Mouse (Mus musculus) lung, postnatal 14 days (tissue): ENCODE data around the gene H2-Ab1.

ENCODE experiments used
- DNase-seq: peaks from one replicate; pipeline ENCODE4 v3.0.0; 2021

The H2-Ab1 gene

DNA sequence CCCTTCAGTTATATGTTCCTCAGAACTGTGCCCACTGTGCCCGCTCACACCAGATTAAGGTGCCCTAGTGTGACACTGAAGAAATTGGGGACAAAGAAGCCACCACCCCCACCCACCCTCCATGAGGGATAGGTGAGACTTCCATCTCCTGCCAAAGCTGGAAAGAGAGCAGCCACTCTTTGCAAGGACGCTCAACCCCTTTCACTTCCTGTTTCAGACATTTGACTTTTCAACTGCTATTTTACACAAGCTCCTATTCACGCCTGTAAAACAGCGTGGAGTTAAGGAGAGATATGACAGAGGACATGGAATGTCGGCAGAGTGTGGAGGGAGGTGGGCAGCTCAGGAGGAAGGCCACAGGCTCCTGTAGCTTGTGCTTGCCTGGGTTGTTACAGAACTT lies 29.0 kb downstream of the H2-Ab1 start:
- no peak for DNase-seq

DNA sequence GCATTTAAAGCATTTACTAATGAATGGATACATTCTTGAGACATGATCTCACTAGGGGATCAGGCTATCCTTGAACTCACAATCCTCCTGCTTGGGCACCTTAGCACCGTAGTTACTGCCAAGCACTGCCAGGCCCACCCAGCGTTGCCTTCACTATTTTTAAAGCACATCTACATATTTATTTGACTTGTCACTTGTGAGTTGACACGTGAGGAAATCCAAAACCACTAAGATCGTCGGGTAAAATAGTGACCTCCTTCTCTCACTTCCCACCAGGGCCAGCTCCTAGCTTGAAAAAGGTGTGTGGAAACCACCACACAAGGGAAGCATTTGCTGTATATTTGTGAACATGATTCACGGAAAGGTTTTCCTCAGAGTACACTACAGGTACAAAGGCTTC lies 29.5 kb downstream of the H2-Ab1 start:
- DNase-seq, result no peak

DNA sequence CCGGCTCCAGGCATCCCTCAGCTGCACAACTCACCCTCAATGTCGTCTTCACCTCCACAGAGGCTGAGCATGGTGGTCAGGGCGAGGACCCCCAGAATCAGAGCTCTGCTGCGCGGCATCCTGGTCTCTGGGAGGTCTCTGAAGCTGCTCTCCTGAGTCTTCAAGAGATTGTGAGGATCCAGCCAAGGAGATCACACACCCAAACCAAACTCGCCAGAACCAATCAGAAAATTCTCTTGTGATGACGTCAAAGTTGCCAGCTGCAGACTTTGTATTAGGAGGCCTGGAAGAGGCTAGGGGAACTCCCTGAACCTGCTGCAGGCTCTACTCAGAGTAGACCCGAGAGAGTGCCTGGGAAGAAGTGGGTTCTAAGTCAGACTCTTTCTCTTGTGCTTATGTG lies 30.2 kb downstream of the H2-Ab1 start, which contains the start of gene H2-Aa:
TSS of gene H2-Aa (minus strand) at position 176 of the 400 bp plus-strand sequence.
- peak; percentile 87 for DNase-seq

DNA sequence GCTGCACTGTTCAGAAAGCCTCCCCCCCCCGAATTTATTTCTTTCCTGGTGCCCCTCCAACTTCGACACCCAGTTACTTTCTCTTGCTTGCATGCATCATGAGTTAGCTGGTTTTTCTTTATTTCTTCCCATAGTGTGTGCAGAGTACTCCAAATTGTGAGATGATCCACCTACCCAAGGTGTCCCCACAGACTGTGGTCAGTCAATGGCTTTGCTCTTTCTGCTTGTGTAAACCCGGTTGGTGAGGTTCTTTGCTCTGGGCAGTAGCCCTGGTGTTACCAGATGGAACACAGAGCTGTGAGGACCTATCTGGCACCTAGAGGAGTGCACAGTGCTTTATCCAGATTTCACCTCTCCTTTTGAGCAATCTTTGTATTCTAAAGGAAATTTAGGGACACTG lies 30.6 kb downstream of the H2-Ab1 start:
- DNase-seq, result no peak

DNA sequence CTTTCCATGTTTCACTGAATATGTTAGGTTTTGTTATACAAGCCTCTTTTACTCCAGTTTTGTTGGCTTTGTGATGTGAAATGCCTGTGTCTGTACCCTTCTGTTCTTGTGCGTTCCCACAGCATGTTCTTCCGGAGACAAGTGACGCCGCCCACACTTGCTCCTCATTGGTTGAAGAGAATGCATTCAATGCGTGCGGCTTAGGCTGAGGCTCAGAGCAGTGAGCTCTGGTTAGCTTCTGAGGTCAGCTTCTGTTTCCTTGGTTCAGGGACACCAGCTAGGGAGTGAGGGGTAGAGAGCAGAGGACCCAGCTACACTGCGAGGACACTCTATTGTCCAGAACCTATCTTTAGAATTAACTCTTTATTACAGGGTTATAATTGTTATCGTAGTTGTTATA lies 34.1 kb downstream of the H2-Ab1 start:
- peak; percentile 87 for DNase-seq

DNA sequence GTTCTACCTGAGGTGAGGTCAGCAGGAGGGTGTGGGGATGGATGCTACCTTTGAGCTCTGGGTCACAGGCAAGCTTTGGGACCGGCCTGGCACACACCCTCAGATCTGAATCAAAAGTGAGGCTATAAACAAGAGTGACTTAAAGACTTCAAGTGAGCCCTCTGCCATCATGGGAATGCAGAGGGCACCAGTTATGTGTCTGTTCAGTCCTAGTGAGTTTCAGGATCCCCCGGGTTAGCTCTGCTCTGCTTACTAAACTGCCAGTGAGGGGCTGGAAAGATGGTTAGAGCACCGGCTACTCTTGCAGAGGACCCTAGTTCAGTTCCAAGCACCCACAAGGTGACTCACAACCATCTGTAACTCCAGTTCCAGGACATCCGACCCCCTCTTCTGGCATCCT lies 35.1 kb downstream of the H2-Ab1 start:
- no peak for DNase-seq

DNA sequence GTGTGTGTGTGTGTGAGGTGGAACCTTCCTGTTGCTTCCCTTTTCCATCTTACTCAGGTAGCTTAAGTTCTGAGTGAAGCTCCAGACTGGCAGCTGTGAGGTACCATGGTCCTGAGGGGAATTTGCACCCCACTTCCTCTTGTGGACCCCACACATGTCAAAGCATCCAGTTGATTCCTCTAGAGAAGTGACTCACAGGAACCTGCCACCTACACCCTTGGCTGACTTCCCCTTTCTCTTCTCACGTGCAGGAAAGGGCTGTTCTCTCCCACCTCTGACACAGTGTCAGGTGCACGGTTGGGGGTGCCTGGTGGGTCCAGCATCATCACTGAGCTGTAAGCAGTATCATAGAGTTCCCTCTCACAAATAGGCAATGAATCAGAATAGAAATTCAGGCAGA lies 36.0 kb downstream of the H2-Ab1 start:
- DNase-seq, result no peak

DNA sequence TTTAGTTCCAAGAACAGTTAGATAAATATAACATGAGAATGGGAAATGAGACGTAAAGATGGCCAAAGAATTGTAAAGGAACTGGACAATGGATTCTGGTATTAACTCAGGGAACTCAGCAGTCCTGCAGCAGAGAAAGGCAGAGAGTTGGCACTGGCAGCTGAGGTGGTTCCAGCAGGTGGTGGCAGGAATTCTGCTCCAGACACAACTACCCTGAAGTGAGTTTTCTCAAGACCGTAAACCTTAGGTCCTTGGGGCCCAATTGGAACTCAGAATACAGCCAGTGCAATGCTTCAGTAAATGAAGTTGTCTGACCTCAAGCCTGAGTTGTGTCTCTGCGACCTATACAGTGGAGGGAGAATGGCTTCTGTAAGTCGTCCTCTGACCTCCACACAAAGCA lies 36.8 kb downstream of the H2-Ab1 start:
- DNase-seq, result no peak

DNA sequence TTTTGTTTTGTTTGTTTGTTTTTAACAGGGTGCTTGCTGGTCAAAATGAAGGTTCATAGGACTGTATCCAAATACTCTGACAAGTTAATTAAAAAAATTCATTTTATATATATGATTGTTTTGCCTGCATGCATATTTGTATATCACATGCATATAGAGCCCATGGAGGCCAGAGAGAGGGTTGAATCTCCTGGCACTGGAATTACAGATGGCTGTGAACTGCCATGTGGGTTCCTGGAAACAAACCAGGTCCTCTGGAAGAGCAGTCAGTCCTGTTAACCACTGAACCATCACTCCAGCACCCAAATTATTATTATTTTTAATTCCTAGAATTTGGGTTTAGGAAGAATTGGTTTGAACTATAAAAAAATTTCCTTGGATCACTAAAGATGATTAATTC lies 37.8 kb downstream of the H2-Ab1 start:
- DNase-seq, result no peak

DNA sequence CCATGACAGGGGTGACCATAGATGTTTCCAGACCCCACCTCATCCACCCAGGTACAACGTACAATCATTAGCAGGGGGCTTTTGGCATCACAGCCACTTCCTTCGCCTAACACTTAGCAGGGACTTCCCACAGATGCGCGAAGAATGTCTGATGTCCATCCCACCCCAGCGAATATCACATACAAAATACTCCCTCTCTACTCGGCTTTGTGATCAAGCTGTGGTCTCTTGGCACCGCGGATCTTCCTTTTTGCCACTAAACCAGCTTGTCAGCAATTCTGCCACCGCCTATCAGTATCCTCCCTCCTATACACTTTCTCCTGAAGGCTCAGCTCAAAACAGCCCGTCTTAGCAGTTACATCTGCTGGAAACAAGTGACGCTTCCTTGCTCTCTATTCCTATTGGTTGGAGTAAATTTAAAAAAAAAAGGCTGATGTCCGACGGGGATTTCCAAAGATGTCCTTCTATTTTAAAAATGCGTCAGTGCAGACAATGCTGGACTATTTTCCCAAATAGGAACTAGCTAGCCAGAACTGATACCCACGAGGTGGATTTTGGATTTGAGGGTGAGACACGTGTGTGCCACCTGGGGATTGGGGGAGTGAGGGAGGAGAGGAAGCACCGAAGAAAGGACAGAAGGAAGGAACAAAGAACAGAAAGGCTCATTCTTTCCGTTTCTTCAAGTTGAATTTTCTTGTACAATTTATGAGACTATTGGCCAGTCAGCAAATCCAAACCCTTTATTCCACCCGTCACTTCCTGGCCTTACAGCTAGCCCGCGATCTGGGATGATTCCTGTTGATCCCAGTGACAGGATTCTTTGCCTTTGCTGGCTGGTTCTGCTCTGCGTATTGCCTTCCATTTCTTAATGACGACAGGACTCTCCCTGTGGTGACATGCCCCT lies 38.7 kb downstream of the H2-Ab1 start:
- peak; percentile 57 for DNase-seq

DNA sequence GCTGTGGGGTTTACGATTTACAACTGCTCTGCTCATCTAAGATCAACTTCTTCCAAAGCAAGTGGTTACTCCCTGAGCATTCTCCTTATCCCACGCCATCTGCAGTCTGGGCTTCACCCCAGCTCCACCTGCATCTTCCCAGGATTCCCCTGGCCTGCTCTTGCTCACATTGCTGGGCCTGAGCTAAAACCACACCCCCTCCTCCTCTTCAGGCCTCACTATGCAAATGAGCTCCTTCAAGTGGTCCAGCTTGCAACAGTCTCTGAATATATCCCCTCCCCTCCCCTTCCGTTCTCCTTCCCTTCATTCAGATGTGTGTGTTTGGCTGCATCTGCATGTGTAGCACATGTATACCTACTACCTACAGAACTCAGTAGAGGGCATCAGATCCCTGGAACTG lies 41.9 kb downstream of the H2-Ab1 start:
- no peak for DNase-seq

DNA sequence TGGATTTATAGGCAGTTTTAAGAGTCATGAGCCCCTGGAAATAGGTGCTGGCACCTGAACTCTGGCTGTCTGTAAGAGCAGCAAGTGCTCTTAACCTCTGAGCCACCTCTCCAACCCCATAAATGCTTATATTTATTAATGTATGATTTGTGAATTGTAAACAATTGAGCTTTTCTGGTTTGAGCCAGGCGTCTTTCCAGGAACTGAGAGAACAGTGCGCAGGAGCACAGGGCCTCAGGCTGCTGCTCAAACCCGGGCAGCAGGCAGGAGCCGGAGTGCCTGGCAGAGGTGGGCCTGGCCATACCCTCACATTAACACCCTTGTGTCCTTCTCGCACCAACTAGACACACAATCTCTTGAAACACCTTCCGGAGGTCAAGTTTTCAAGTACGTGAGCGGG lies 42.6 kb downstream of the H2-Ab1 start:
- DNase-seq, result no peak

DNA sequence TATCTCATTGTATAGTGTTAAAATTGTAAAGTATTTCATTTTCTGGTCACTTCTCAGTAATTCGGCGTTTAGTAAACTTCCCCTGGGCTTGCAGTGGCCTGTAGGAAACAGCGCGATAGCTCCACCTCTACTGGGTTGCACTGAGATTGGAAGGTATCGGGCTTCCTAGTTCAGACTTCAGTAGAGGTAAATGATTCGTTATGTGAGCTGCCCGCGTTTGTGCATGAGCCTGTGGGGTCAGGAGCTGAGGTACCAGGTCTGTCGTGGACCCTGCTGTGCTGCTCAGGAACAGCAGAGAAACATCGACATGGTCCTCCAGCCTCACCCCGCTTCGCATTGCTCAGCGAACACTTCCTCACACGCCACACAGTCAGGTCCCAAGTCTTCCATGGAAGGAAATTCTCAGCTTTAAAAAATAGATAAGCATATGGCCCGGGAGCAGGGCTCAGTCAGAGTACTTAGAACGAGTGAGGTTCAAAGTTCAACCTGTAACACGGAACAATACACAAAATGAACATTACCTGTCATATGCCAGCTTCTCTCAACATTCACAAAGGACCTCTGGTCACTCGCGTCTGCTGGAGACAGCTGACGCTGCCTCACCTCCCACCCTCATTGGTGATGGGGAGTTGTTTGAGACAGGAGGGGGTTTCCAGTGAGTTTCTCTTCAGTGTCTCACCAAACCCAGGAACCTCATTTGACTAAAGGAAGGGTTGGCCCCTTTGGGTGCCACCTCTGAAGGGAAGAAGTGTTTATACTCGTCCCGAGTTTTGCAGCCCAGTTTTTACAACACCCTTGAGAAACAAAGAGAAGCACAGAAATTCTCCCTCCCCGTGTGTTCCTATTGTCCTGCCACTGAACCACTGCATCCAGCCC lies 43.4 kb downstream of the H2-Ab1 start:
- no peak for DNase-seq

DNA sequence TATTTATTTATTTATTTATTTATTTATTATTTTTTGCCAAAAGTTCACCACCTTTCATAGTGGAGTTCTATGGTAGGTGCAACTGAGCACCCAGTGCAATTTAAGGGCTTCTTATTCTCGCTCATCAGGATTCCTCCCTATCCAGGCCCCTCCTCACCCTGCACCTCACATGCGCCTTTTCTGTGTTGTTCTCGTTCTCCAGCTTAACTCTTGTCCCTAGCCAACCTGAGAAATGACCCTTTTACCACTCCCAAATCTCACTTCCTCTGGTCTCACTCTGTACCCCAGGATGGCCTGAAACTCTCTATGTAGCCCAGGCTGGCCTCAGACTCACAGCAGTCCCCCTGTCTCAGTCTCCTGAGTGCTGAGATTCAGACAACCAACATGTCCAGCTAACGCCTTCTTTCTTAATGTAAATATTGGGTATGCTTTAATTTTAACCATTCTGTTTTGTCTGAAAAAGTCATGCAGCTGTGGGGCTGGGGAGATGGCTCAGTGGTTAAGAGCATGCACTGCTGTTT lies 44.2 kb downstream of the H2-Ab1 start:
- DNase-seq, result no peak

DNA sequence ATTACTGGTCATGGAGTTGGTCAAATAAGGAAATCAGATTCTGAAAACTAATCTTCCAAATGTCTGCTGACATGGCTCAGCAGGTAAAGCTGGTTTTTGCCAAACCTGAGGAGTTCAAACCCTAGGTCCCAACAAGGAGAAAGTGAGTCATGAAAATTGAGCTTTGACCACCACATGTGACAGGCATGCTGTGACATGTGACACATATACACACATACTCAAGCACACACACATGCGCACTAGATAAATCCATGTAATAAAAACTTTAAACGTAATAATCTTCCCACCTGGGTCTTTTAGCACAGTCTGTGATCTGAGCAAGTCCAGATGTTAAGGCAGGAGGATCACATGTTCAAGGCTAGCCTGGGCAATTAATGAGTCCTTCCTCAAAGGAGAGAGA lies 46.3 kb downstream of the H2-Ab1 start:
- DNase-seq, result no peak

DNA sequence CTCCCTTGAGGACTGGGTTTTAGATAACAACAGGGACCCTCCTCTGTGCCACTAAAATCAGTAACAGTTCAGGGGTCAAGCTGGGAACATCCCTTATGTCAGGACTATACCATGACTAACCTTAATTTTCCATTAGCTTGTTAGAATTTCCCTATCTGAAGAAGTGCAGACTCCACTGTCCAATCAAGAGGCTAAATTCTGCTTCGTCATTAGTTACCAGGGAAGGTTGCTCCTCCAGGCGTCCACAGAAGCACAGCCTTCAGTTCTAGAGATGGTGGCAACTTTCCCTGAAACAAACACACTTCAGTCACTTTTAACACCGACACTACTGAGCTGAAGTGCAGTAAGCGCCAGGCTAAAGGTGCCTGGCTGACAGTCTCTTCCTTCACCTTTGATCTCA lies 47.3 kb downstream of the H2-Ab1 start:
- peak; percentile 82 for DNase-seq

DNA sequence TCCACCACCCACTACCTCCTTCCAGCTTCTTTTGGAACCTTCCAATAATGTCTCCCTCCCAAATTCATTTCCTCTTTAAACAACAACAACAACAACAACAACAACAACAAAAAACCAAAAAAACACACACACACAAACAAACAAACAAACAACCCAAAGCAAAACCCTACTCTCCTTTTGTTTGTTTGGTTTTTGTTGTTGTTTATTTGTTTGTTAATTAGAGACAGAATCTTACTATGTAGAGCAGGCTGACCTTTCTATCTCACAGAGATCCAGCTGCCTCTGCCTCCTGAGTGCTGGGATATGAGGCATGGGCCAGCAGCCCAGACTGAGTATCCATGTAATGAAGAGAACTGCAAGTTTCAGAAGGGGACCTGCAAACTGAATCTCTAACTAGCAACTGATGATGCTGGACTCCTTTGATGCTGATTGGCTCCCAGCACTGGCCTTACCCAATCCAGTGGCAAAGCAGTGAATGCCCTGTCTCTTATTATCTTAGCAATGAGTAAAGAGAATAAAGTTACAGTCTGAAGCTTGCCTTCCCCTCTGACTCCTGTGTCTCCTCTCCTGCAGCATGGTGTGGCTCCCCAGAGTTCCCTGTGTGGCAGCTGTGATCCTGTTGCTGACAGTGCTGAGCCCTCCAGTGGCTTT lies 48.0 kb downstream of the H2-Ab1 start, which contains the start of gene H2-Eb1:
TSS of gene H2-Eb1 (plus strand) at position 488 of the 651 bp plus-strand sequence.
- DNase-seq, result peak; percentile 90

DNA sequence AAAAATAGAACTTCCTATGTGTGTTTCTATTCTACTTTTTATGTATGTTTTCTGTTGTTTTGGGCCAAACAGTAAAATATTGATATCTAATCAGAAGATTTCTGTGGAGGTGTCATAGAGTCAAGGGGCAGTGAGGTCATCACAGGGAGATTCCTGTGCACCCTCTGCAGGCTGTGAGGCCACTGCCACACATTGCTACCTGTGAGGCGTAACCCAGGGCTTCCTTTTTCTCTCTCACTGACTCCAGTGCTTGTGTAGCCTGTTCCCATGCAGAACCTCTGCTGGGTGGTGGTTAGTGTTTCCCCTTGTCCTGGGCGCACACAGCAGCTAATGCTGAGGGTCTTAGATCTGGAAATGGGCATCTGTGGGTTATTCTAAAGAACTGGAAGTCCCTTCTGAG lies 48.9 kb downstream of the H2-Ab1 start:
- DNase-seq, result no peak

DNA sequence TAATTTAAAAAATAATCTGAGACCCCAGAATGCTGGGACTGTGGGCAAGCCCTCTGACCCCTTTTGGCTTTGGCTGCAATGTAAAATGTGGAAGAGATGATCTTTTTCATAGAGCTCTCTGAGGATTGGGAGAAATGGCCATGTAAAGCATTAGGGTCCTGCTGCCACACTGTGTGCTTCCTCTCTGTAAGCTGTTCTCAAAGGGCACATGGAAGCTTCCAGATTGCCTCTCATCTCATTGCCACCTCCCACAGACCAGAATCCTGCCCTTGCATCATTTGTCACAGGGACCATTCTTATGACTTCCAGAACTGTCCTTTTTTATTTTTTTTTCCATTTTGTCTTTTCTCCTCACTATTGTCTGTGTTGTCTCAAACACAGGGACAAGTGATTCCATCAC lies 49.7 kb downstream of the H2-Ab1 start:
- DNase-seq, result no peak

DNA sequence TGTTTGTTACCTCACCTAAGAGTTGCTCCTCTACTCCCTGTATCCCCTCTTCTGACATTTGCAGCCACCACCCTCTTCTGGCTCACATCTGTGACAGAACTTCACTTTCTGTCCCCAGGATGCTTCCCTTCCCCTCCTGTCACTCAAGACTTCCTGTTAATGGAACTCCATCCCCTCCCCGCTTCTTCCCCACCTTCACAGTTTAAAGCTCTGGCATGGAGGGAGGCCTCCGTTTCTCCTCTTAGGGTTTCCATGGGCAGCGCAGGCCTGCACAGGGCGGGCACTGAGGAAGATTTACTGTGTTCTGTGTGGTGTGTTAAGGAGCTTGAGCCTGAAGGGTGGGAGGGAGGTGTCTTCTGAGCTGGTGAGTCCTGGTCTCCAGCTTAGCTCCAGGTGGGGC lies 50.7 kb downstream of the H2-Ab1 start:
- no peak for DNase-seq

DNA sequence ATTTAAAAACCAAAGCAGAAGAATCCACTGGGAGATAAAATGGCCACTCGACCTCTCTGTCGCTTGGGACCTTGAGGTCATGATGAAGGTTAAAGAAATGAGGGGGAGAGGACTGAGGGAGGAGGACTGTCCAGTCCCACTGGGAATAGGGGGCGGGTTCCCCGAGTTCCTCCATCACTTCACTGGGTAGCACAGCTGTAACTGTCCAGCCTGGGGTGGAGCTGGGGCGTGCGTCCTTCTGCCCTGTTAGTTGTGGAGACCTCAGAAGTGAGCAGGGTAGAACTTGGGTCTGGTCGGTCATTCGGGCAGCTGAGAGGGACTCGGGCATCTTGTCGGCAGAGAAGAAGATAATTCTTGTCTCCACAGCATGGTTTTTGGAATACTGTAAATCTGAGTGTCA lies 51.7 kb downstream of the H2-Ab1 start:
- DNase-seq, result no peak

DNA sequence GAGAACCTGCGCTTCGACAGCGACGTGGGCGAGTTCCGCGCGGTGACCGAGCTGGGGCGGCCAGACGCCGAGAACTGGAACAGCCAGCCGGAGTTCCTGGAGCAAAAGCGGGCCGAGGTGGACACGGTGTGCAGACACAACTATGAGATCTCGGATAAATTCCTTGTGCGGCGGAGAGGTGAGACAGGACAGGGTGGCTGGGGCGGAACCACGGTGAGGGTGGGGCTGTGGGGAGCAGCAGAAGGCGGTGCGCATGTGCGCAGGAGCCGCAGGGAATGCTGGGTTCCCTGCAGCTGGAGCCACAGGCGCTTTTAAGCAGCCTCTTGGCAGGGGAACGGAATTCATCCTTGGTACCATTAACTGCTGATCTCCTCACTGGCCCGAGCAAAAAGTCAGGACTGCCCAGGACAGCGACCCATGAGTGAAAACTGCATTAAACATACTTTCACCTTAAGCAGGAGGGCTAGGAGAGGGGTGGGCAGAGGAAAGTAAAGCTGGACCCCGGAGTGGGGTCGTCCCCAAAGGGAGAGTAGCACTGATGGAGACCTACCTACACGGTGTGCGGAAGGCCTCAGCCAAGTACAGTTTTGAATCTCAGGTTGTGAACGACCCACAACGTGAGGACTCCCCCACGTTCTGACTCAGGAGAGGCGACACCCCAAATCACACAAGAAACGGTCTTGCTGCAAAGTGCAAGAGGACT lies 52.3 kb downstream of the H2-Ab1 start:
- DNase-seq, result peak; percentile 76
